Mouse (Mus musculus): ENCODE results near the gene Parp8.

The Parp8 gene

DNA sequence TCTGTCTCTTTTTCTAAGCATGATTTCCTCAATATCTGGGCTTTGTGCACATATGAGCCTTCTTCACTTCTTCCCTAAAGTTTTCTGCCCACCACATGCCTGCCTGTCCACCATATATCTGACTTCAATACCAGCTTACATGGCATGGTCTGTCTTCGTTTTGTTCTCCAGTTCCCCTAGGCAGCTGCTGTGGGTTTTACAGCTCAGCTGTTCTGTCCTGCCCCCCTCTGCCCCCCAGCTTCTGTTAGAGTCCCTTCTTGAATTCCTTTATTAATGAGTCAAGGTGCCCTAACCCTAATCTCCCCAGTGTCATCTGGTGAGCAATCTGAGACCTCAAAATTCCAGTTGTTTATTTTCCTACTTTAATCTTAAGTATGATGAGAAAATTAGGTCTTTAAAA, 155.1 kb downstream of the Parp8 start:
- DNase-seq (ENCODE audit: low spot score), result no peak

DNA sequence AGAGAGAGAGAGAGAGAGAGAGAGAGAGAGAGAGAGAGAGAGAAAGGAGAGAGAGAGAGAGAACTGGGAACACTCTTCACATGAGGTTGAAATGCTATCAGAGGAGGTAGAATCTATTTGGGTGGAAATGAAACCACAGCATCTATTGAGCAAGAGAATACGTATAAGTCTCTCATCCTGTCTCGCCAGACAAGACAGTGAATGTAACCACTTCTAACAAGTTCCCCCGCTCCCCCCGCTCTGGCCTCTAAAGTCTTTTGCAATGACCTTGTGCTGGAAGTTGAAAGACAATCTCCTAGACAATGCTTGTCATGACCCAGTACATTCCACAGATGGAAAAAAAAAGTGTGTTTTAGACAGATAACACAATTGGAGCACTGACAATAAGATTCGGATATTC, 181.4 kb downstream of the Parp8 start:
- no peak for DNase-seq (ENCODE audit: low spot score)

DNA sequence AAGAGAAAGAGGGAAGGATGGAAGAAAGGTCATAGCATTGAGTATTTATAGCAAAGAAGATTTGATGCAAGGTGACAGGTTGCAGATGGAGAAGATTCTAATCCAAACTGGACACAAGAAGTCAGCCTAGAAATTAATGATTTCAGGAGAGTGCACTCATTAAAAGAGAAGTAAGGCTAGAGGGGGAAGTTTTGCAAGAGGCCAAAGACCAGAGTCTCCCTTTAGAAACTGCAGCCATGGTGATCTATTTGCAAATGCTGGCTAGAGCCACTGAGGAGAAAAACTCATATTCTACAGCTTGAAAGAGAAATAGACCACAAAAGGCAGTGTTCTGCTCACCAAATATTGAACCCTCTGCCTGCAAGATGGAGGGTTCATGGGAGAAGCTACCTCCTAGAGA, 194.4 kb downstream of the Parp8 start:
- no peak for DNase-seq (ENCODE audit: low spot score)

DNA sequence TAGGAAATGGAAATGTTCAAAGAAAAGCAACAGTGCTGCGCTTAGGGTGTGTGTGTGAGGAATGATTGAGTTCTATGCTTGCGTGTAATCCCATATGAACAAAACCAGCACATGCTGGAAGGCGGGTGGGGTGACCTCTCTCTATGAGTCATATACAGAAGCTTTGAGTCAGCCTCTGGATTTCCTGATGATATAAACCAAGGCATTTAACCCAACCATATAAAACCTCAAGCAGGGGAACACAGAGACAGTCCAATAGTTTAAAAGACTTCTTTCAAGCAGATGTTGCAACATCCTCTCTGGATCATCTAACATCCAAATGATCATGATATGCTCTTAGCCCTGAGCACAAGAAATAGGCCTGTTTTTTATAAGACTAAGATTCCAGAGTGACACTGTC, 196.3 kb downstream of the Parp8 start:
- DNase-seq (ENCODE audit: low spot score), result peak; percentile 60

DNA sequence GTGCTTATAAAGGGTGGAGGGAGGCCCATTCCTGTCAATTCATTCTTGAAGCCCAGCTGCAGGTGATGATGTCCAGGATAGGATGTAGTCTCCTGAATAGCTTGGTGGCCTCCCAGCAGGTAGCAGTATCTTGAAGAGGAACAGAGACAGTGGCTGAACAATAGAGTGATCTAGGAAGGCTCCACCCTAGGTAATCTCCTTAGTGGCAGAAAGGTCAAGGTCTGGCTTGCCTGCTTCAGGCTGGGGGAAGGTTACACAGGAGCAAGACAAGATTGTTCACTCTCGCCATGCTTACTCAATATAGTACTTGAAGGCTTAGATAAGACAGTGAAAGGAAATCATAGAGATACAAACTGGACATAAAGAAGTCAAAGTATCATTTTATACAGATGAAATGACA, 213.9 kb downstream of the Parp8 start:
- no peak for DNase-seq (ENCODE audit: low spot score)

All from MN1 (cell line).